Mouse (Mus musculus) CH12.LX (cell line): ENCODE data around the gene Egfl8.

Experiments
- CHD1 ChIP-seq: IDR thresholded peaks from 2 replicates; pipeline ENCODE4 v1.6.1; 2012; ENCODE audit warnings: low read depth, low read length, improper control_type of control experiment, inconsistent platforms
- CTCF ChIP-seq, 2 experiments: IDR thresholded peaks in 1 of 2; conservative IDR thresholded peaks in 1 of 2; 2 replicates each; pipeline ENCODE4 v1.5.1; 2011 to 2012; ENCODE audit warnings: low read depth in 2 of 2, low read length in 2 of 2, improper control_type of control experiment in 1 of 2, inconsistent platforms in 1 of 2, mild to moderate bottlenecking in 1 of 2, moderate library complexity in 1 of 2
- E2F4 ChIP-seq: IDR thresholded peaks from 2 replicates; pipeline ENCODE4 v1.6.1; 2011; ENCODE audit warnings: low read depth, low read length, improper control_type of control experiment; ENCODE audit not compliant: insufficient replicate concordance
- KAT2A ChIP-seq: IDR thresholded peaks from 2 replicates; pipeline ENCODE4 v1.6.1; 2012; ENCODE audit warnings: low read length, improper control_type of control experiment, inconsistent platforms; ENCODE audit not compliant: insufficient replicate concordance
- MYC ChIP-seq: IDR thresholded peaks from 2 replicates; pipeline ENCODE4 v1.6.1; 2011; ENCODE audit warnings: low read depth, mild to moderate bottlenecking, improper control_type of control experiment, low read length
- POLR2A ChIP-seq: IDR thresholded peaks from 2 replicates; pipeline ENCODE4 v1.6.1; 2011; ENCODE audit warnings: low read depth, mild to moderate bottlenecking, improper control_type of control experiment, low read length
- USF2 ChIP-seq: conservative IDR thresholded peaks from 2 replicates; pipeline ENCODE4 v1.6.1; 2011; ENCODE audit warnings: low read depth, low read length, improper control_type of control experiment
- ZNF384 ChIP-seq: IDR thresholded peaks from 2 replicates; pipeline ENCODE4 v1.6.1; 2012; ENCODE audit warnings: low read depth, low read length, improper control_type of control experiment, inconsistent platforms

DNA sequence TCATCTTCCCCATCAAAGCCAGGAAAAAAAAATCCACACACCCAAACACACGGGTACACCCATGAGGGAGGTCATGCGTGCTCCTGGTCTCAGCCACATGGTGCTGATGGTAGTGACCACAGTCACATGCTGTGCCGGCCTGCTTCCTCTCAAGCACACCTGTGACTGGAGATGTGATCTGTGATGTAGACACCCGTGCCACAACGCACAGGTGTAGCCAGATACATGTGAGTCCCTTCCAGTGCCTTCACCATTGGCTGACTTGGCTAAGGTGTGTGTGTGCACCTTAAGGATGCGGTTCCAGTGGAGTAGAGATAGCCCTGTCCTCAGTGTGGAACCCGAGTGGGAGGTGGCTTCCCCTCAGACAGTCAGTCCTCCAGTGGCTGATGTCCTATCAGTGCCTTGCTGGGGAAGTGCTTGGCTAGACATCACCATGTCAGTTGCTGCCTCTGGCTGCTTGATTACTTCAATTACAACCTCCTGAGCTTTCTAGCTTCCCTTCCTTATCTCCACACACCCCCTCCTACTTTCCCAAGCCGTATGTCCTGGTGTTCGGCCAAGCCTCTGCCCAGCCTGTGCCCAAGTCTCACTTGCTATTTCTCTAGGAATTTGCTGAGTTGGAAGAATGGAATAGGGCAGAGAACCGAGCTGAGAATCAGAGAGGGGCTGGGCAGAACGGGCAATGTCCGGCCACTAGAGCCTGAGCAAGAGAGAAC, 43.6 kb upstream of the Egfl8 start:
- no peak for TF ChIP-seq CTCF (conservative IDR thresholded peaks at IDR 0.05 in 1 of 2, IDR thresholded peaks at IDR 0.05 in 1 of 2; ENCODE audit: low read depth in 2 of 2, low read length in 2 of 2)
- TF ChIP-seq E2F4, result no peak
- no peak for TF ChIP-seq USF2
- no peak for TF ChIP-seq MYC
- no peak for TF ChIP-seq POLR2A
- no peak for TF ChIP-seq KAT2A
- no peak for TF ChIP-seq ZNF384
- TF ChIP-seq CHD1, result no peak
